Mouse (Mus musculus) liver, embryonic 14.5 days (tissue): ENCODE results near the gene Mmp7.

Experiments used
- CTCF ChIP-seq: IDR thresholded peaks from 2 replicates; pipeline ENCODE4 v1.5.1; 2016; ENCODE audit warnings: antibody characterized with exemption, low read depth, control low read depth
- EP300 ChIP-seq: IDR thresholded peaks from 2 replicates; pipeline ENCODE4 v1.6.1; 2016; ENCODE audit warnings: antibody characterized with exemption, low read depth

DNA sequence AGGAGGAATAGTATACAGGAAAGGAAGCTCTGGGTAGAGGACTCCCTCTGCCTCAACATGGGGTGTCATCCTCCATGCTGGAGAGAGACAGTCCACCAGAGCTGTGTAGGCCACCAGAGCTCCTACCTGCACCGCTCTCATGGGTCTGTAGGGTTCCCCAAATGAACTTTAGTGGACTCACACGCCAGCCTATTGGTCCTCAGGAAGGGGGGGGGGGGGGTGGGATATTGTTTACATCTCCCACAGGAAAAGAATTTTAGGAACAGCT, 23.0 kb downstream of the Mmp7 start:
- TF ChIP-seq EP300 (no peak), CTCF (no peak)
